Mouse (Mus musculus): ENCODE measurements around the gene Gm20716.
A peak's percentile ranks its signal among the peaks of the same experiment; 100 is the strongest.

The Gm20716 gene

GRCm38 (mm10) chr2:168230026-168230728 lies at the start of gene Gm20716, which contains the start of the genes Dpm1 and Mocs3:
Gm20716 (minus strand) TSS chr2:168230364.
Dpm1 (minus strand) TSS chr2:168230591.
Mocs3 (plus strand) TSS chr2:168230622.
- peak; percentile 81 to 86 for DNase-seq

DNA sequence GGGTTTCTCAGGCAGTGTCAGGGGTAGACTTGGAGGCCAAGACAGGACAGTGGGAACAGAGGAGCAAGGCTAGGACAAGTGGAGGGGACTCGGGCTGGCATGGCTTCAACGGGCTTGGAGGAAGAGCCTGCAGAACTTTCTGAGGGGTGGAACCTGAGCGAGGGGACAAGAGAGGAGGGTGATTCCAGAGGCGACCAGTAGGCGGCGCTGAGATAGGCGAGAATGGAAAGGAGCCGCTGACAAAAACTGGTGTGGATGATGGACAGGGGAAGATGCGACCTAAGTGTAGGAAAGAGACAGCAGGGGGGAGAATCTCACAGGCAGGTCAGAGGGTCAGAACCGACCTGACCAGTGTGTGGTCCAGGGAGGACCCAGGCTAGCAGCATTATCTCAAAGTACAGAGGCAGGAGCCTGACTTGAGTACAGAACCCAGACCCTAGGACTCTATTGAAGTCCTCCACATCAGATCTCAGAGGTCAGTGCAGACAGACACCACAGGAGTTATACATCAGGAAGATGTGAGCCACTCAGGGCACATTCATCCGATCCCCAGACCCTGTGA lies 44.3 kb upstream of the Gm20716 start:
- DNase-seq, result peak; percentile 30 to 38

- no peak for DNase-seq
Measured at GRCm38 (mm10) chr2:168273387-168273786, 43.2 kb upstream of the Gm20716 start.

GRCm38 (mm10) chr2:168268033-168268432 lies 37.9 kb upstream of the Gm20716 start:
- DNase-seq, result no peak

GRCm38 (mm10) chr2:168260900-168261299 lies 30.7 kb upstream of the Gm20716 start:
- no peak for DNase-seq

DNA sequence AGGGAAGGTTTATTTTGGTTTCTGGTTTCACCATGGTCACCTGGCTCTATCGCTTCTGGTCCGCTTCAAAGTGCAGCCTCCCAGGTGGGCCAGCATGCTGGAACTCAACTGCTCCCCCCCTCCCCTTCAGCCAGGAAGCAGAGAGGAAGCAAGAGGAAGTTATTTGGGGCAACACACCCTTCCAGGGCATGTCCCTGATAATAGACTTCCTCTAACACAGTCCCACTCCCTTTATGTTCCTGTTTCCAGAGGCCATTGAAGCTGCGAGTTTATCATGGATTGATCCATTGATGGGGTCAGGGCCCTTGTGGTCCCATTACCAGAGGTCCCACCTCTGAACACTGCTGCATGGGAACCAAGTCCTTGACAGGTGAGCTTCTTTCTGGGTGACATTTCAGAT lies 30.0 kb upstream of the Gm20716 start:
- DNase-seq, result no peak

- no peak for DNase-seq
Measured at GRCm38 (mm10) chr2:168259046-168259445, 28.9 kb upstream of the Gm20716 start.

DNA sequence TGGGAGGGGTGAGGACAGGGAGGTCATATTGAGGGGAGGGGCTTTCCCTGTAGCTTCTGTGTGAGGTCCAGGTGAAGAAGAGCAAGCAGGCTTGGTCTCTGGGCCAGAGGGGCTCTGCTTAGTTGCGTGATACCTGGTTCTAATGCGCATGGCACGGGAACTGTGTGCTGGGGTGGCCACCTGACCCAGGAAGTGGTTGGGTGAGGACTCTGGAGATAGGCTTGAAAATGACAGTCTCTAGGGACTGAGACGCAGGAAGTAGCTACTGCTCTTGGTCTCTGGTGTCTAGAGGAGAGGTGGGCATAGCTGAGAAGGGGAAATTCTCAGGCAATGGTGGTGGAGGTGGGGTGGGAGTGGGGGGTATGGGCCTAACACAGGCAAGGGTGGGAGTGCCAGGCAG lies 27.0 kb upstream of the Gm20716 start:
- no peak for DNase-seq

- DNase-seq, result no peak
Measured at GRCm38 (mm10) chr2:168256506-168256905, 26.3 kb upstream of the Gm20716 start.

GRCm38 (mm10) chr2:168253822-168254221 lies 23.7 kb upstream of the Gm20716 start:
- DNase-seq, result no peak

DNA sequence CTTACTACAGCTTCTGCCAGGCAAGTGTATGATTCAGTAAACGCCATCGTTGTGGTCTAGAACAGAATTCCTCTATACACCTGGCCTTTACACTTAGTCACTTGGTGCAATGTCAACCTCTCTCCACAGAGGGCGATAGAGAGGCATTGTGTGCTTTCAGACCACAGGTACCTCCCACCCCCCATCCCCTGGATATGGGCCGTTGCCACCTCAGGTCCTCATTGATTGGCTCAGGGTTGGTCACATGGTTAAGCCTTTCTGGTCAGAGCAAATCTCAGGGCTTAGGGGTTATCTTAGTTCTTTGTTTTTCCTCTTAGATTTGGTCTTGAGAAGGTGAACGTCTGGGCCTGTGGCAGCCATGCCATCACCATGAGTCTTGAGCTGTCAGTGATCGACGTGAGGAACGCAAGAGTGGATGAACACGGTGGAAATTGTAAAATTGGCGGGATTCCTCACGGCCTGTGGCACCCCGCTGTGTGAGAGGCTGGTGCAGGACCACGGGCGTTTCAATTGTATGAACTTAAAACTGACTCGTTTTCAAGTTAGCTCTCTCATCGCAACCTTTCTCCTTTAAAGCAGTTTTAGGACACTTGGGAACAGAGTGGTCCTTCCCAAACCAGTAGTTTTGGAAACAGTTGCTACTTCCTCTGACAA lies 22.6 kb upstream of the Gm20716 start:
- peak in 1 of 2 experiments; percentile 15 for DNase-seq

GRCm38 (mm10) chr2:168250270-168250669 lies 20.1 kb upstream of the Gm20716 start:
- DNase-seq, result peak; percentile 61 to 79

- no peak for DNase-seq
Measured at GRCm38 (mm10) chr2:168248856-168249245, 18.7 kb upstream of the Gm20716 start.

DNA sequence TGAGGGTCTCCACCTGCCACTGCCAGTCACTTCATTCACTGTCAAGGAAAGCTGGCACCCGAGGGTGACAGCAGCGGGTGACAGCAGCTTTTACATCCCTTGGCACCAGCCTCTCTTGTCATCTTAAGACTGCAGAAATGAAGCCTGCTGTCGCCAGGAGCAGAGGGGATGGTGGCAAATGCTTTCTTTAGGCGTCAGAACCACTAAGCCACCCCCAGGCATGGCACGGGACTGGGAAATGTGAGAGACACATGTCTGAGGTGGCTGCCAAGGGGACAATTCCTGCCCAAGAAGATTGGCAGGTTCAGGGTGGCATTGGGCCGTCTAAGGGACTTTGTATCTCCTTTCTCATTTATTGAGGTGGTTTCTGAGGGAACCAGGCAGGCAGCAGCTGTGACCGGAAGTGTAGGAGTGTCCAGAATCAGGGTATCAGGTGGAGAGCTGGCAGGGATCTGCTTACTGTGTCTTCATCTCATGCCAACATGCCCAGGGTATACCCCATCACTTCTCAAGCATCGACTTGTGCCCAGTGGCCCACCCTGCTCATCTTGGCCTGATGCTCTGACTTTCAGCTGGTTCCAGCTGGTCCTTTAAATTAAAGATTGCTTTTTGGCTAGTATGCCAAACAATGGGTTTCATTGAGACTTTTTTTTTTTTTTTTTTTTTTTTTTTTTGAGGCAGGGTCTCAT lies 18.1 kb upstream of the Gm20716 start:
- no peak for DNase-seq

DNA sequence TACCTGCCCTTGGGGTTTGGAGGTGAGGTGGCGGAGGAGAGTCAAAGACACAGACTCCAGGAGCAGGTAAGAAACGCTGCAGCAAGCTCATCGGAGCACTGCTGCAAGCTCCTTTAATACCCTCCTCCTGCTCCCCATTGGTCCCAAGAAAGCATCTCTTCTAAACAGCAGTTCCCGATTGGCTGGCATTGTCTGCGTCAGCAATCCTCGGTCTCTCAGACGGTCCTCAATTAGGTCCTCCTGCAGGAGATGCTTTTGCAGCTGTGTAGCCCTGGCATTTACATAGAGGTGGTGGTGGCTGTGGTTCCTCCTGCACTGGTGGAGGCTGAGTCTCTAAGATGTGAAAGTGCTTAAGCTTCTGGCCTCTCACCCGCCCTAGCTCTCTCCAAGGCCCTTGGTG lies 15.4 kb upstream of the Gm20716 start:
- no peak for DNase-seq

GRCm38 (mm10) chr2:168243278-168243677 lies 13.1 kb upstream of the Gm20716 start:
- no peak for DNase-seq

- no peak for DNase-seq
Measured at GRCm38 (mm10) chr2:168242841-168243240, 12.7 kb upstream of the Gm20716 start.

- no peak for DNase-seq
Measured at GRCm38 (mm10) chr2:168238335-168238734, 8.2 kb upstream of the Gm20716 start.

DNA sequence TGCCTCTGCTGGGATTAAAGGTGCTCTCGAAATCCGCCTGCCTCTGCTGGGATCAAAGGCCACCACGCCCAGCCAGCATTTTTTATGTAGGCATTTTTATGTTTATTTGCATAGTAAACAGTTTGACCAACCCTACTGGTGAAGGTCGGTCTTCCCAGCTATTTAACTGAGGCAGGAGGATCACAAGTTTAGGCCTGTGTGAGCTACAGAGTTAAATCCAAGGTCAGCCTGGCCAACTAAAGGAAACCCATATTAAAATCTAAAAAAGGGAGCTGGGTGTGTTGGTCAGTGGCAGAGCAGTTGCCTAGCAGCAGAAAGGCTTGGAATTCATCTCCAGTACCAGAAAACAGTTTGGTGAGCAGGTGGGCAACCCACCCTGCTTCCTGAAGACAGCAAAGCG lies 3.1 kb upstream of the Gm20716 start:
- no peak for DNase-seq

GRCm38 (mm10) chr2:168231471-168231829 lies 1.3 kb upstream of the Gm20716 start:
- no peak for DNase-seq

- peak in 1 of 2 experiments; percentile 5 for DNase-seq
Measured at GRCm38 (mm10) chr2:168230773-168231470, 758 bp upstream of the Gm20716 start.

GRCm38 (mm10) chr2:168229116-168230025 lies 793 bp downstream of the Gm20716 start:
- peak; percentile 33 to 40 for DNase-seq
